Mouse (Mus musculus) kidney, adult 2 months (tissue): ENCODE results near the gene Galns.

ENCODE experiments used
- CTCF ChIP-seq: fragments of 200-500 bp; conservative IDR thresholded peaks from 2 replicates; pipeline ENCODE4 v1.5.1; 2011; ENCODE audit warnings: low read depth, mild to moderate bottlenecking, control low read depth, low read length, moderate library complexity, mixed read lengths; ENCODE audit not compliant: insufficient read depth, insufficient read length
- POLR2A ChIP-seq: fragments of 200-500 bp; IDR thresholded peaks from one replicate; pipeline ENCODE4 v1.6.1; 2011; ENCODE audit warnings: low read depth, low read length, control low read depth

DNA sequence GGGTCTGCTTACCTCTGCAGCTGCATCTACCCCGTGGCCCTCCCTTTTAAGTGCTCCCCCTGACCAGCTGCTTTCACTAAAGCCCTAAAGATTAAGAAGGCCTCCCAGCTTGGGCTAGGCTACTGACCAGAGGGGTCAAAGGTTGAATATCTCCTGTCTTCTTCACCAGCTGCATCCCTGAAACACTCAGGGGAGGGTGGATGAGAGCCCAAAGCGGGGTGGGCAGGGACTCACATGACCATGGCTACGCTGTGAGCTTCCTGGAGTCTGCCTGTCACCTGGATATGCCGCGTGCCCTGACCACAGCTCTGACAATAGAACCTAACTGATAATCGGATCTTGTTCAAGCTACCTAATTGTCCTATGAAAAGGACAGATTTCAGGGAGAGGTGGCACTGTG is 11.5 kb upstream of the Galns start, which contains the start of gene Pabpn1l:
- TF ChIP-seq CTCF (no peak), POLR2A (no peak)
